Mouse (Mus musculus): ENCODE results near the gene Gstm5.

GRCm38 (mm10) chr3:107865364-107866091, 30.1 kb upstream of the Gstm5 start:
- TF ChIP-seq CTCF (IDR thresholded peaks at IDR 0.05; ENCODE audit: control insufficient read depth, insufficient read depth, insufficient replicate concordance, low read depth, low read length): no peak
- no peak for TF ChIP-seq POLR2A (IDR thresholded peaks at IDR 0.05; ENCODE audit: control insufficient read depth, low read depth, low read length)

Measured in testis, adult 2 months (tissue).